Mouse (Mus musculus): ENCODE data around the gene Ap1m2. TPM values are rescaled to one million over a fixed set of nuclear protein-coding genes. Genes with fewer than 3 reads are reported as not detected.

The Ap1m2 gene
- total and polyA plus RNA-seq, 3 experiments, result 1.0 TPM; not detected in 2

DNA sequence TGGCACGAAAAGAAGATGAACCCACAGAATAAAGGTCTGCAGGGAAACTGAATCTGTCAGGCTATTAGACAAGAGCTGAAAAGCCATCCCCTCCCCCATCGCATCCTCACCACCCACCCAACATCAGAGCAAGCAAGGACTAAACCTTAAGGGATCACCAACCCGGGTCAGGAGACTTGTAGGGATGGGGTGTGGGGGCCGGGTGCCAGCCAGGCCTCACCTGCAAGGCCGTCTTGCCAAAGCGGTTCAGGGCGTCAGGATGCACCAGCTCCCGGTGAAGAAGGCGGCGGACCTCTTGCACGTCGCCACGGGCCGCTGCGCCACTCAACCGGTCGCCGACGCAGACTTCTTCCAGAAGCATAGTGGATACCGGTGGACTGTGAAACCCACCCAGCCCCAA is 21.5 kb downstream of the Ap1m2 start:
- 1% methylated on average over 20 of the region's 20 CpGs for WGBS
- Histone ChIP-seq H3K9ac (ENCODE audit: low read depth, low read length) (peak overlapping the region; percentile 86), H3K4me3 (peak overlapping the region; percentile 84), H3K4me1 (ENCODE audit: control insufficient read depth, insufficient read depth, low read length) (peaks cover 5% of the 10 kb centered on the region), H3K27me3 (ENCODE audit: control insufficient read depth, insufficient read depth, low read length) (no peaks in the 10 kb centered on the region), H3K36me3 (ENCODE audit: control insufficient read depth, insufficient read depth, low read length) (peaks cover 4% of the 10 kb centered on the region), H3K79me2 (replicated peaks; ENCODE audit: control insufficient read depth, insufficient read depth, low read length) (no peaks in the 10 kb centered on the region), H3K27ac (peak overlapping the region; percentile 93)
- DNase-seq, result no peak
- intact Hi-C loops (cut with DNase I), result loop anchor here (5.0 kb wide), 1 partner anchor 68 kb away; no protein-coding TSS in a partner anchor
- no peak for TF ChIP-seq EP300 (IDR thresholded peaks at IDR 0.05; ENCODE audit: insufficient read depth, low read depth, low read length)
- no peak for TF ChIP-seq CTCF (IDR thresholded peaks at IDR 0.05)

DNA sequence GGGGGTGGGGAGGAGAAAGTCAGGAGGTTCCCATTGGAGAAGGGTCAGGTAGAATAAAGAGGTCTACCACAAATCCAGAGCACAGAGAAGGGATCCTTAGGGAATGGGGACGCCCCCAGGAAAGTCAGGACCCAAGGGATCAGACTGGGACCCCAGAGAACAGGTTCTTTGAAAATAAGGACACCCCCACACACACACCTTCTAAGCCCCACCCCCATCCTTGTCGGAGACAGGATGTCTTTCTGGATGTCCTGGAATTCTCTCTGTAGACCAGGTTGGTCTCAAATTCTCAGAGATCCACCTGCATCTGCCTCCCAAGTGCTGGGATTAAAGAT is 22.8 kb downstream of the Ap1m2 start:
- intact Hi-C loops (cut with DNase I), result loop anchor here (2.0 to 10.0 kb wide), 2 partner anchors 51 to 395 kb away; partner anchors contain the start of genes Eif3g and Keap1
- 62% methylated on average over 2 of the region's 2 CpGs for WGBS
- H3K4me1 ChIP-seq (ENCODE audit: control insufficient read depth, insufficient read depth, low read length), result peaks cover 5% of the 10 kb centered on the region
- no peak for TF ChIP-seq POLR2A (IDR thresholded peaks at IDR 0.05; ENCODE audit: insufficient read depth, low read depth, low read length)
- no peak for TF ChIP-seq EP300 (IDR thresholded peaks at IDR 0.05; ENCODE audit: insufficient read depth, low read depth, low read length)
- TF ChIP-seq CTCF (IDR thresholded peaks at IDR 0.05), result no peak
- H3K9ac ChIP-seq (ENCODE audit: low read depth, low read length), result no peak overlapping the region
- peaks cover 4% of the 10 kb centered on the region for H3K36me3 ChIP-seq (ENCODE audit: control insufficient read depth, insufficient read depth, low read length)
- no peaks in the 10 kb centered on the region for H3K79me2 ChIP-seq (replicated peaks; ENCODE audit: control insufficient read depth, insufficient read depth, low read length)
- no peak overlapping the region for H3K4me3 ChIP-seq
- H3K27ac ChIP-seq, result no peak overlapping the region
- no peak for DNase-seq
- no peaks in the 10 kb centered on the region for H3K27me3 ChIP-seq (ENCODE audit: control insufficient read depth, insufficient read depth, low read length)

DNA sequence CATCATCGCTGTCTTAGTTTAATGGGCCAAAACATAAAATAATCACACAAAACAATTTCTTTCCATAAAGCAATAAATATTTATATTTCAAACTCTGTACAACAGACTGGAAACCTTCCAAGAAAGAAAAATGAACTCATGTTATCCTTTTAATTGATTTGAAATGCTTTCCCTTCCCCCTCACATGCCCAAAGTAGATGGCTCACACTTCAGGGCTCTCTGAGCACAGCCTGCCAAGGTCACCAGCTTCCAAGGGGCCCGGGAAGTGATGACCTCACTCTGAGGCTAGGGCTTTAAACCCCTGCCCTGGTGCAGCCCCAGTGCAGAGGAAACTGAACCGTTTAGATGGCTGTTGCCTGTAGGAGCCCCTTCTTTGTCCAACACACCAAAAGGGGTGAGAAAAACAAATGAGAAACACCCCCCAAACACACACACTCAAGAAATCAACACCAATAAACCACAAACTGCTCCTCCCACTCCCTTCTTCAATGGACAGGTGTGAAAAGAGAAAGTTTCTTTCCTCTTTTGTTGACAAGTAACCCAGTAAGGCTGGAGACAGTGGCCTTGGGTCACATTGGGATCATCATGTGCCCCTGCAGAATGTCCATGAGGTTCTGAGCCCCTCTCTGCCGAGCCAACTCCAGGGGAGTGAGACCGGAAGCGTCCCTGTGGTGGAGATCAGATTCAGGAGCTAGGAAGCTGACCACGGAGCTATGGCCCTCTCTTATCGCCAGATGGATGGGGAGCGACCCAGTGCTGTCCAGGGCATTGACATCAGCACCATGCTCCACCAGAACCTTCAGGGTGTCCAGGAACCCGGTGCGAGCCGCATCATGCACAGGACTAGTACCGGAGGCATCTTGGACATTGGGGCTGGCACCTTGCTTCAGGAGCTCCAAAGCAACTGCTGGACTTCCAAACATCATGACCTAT is 23.5 kb downstream of the Ap1m2 start:
- Histone ChIP-seq H3K79me2 (replicated peaks; ENCODE audit: control insufficient read depth, insufficient read depth, low read length) (no peaks in the 10 kb centered on the region), H3K4me1 (ENCODE audit: control insufficient read depth, insufficient read depth, low read length) (peaks cover 5% of the 10 kb centered on the region), H3K36me3 (ENCODE audit: control insufficient read depth, insufficient read depth, low read length) (peaks cover 4% of the 10 kb centered on the region), H3K4me3 (peak overlapping the region; percentile 99), H3K27ac (peak overlapping the region; percentile 89), H3K9ac (ENCODE audit: low read depth, low read length) (peak overlapping the region; percentile 71), H3K27me3 (ENCODE audit: control insufficient read depth, insufficient read depth, low read length) (no peaks in the 10 kb centered on the region)
- WGBS, result 62% methylated on average over 13 of the region's 13 CpGs
- DNase-seq, result peak in 1 of 2 experiments; percentile 29
- TF ChIP-seq CTCF (IDR thresholded peaks at IDR 0.05) (no peak), EP300 (IDR thresholded peaks at IDR 0.05; ENCODE audit: insufficient read depth, low read depth, low read length) (no peak), POLR2A (IDR thresholded peaks at IDR 0.05; ENCODE audit: insufficient read depth, low read depth, low read length) (no peak)
- intact Hi-C loops (cut with DNase I), result loop anchor here (2.0 to 10.0 kb wide), 2 partner anchors 50 to 394 kb away; partner anchors contain the start of genes Eif3g and Keap1

DNA sequence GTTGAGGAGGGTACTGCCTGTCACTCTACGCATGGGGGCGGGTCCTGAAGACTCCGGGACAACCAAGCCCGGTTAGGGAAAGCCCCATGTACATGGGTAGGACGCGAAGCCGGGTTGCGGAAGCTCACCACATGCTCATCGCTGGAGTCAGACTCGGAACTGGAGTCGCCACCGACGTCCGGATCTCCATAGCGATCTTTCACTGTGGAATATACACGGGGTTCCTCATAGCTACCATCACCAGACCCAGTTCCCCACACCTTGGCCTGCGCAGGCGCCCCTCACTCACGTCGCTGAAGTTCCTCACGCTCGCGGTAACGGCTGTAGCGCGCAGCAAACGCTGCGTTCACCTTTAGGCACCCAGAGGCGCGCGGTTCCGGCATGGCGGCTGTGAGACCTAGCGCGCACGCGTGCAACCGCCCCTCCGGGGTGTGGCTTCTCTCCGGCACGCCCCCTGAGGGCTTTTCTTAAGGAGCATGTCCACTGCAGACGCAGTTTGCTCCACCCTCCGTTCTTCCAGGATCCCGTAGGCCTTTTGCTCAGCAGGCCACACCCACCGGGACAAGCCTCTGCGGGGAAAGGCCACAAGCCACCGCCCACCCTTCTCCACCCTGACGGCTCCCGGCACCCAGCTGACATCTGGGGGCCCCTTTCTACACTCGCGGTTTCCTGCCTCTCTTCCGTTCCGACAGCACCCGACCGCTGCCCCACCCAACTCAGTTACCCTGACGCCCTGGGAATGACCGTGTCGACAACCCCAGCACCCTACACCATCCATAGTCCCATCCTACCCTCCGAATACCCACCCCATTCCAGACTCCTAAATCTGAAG is 24.4 kb downstream of the Ap1m2 start, which contains the start of gene Kri1:
Kri1 (minus strand) TSS at position 399 of the 832 bp plus-strand sequence.
- H3K4me3 ChIP-seq, result peak within 1 kb of the TSS; percentile 99
- intact Hi-C loops (cut with DNase I), result loop anchor here (1.0 to 10.0 kb wide), 3 partner anchors 22 to 393 kb away; partner anchors contain the start of genes Atg4d, Eif3g and Keap1
- peak within 1 kb of the TSS; percentile 89 for H3K27ac ChIP-seq
- H3K27me3 ChIP-seq (ENCODE audit: control insufficient read depth, insufficient read depth, low read length), result no peaks in the 10 kb centered on the region
- peaks cover 5% of the 10 kb centered on the region for H3K4me1 ChIP-seq (ENCODE audit: control insufficient read depth, insufficient read depth, low read length)
- TF ChIP-seq EP300 (IDR thresholded peaks at IDR 0.05; ENCODE audit: insufficient read depth, low read depth, low read length), result peak; percentile 69; the same call in 1 of the 2 replicates
- peak; percentile 84 for TF ChIP-seq POLR2A (IDR thresholded peaks at IDR 0.05; ENCODE audit: insufficient read depth, low read depth, low read length)
- TF ChIP-seq CTCF (IDR thresholded peaks at IDR 0.05), result 0 out of 2 replicates have a peak, but pooled peaks have one; percentile 16
- DNase-seq, result peak; percentile 99
- peaks cover 4% of the 10 kb centered on the region for H3K36me3 ChIP-seq (ENCODE audit: control insufficient read depth, insufficient read depth, low read length)
- under 1% methylated on average over 59 of the region's 59 CpGs for WGBS
- H3K79me2 ChIP-seq (replicated peaks; ENCODE audit: control insufficient read depth, insufficient read depth, low read length), result no peaks in the 10 kb centered on the region
- H3K9ac ChIP-seq (ENCODE audit: low read depth, low read length), result peak within 1 kb of the TSS; percentile 73

DNA sequence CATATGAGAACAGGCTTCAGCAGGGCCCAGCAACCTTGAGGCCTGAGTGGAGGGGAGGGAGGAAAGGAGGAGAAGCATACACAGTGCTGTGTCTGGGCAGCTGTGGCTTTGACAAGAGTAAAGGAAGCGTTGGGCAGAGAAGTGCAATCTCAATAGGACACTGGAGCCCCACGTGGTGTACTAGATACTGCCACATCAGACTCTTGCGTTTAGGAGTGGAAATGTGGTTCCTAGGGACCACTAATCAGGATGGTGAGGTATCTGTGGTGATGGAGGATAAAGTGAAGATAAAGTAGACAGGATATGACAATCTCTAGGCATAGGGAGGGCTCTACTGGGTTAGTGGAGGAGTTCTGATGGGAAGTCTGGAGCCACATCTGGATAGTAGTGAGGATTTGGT is 25.4 kb downstream of the Ap1m2 start:
- H3K36me3 ChIP-seq (ENCODE audit: control insufficient read depth, insufficient read depth, low read length), result peaks cover 4% of the 10 kb centered on the region
- 23% methylated on average over 3 of the region's 3 CpGs for WGBS
- peaks cover 5% of the 10 kb centered on the region for H3K4me1 ChIP-seq (ENCODE audit: control insufficient read depth, insufficient read depth, low read length)
- no peak overlapping the region for H3K27ac ChIP-seq
- H3K9ac ChIP-seq (ENCODE audit: low read depth, low read length), result no peak overlapping the region
- DNase-seq, result no peak
- TF ChIP-seq EP300 (IDR thresholded peaks at IDR 0.05; ENCODE audit: insufficient read depth, low read depth, low read length), result no peak
- TF ChIP-seq POLR2A (IDR thresholded peaks at IDR 0.05; ENCODE audit: insufficient read depth, low read depth, low read length), result no peak
- no peak for TF ChIP-seq CTCF (IDR thresholded peaks at IDR 0.05)
- no peak overlapping the region; the same call in 1 of the 2 replicates for H3K4me3 ChIP-seq
- no peaks in the 10 kb centered on the region for H3K79me2 ChIP-seq (replicated peaks; ENCODE audit: control insufficient read depth, insufficient read depth, low read length)
- intact Hi-C loops (cut with DNase I), result loop anchor here (1.0 to 10.0 kb wide), 2 partner anchors 21 to 392 kb away; partner anchors contain the start of genes Atg4d and Eif3g
- H3K27me3 ChIP-seq (ENCODE audit: control insufficient read depth, insufficient read depth, low read length), result no peaks in the 10 kb centered on the region

All from heart, adult 2 months (tissue).